Mouse (Mus musculus): ENCODE results near the gene Tomt. TPM values are rescaled to one million over a fixed set of nuclear protein-coding genes. Genes with fewer than 3 reads are reported as not detected.
A peak's percentile ranks its signal among the peaks of the same experiment; 100 is the strongest.
"Not testable (repeated sequence)": the region's sequence is repeated elsewhere in the genome, so short reads cannot be mapped to it uniquely, and the experiment has no call there.

Gene Tomt
- polyA plus RNA-seq, 1 experiment from 2014 or later, result 0.46 TPM

GRCm38 (mm10) chr7:101933300-101933699, 27.1 kb upstream of the Tomt start:
- Histone ChIP-seq H3K27me3 (replicated peaks) (no peaks in the 10 kb centered on the region), H3K9ac (replicated peaks) (peak overlapping the region; percentile 69), H3K9me3 (replicated peaks) (no peaks in the 10 kb centered on the region), H3K4me1 (peaks cover 37% of the 10 kb centered on the region), H3K27ac (replicated peaks) (peak overlapping the region; percentile 78), H3K4me2 (peak overlapping the region; percentile 81), H3K4me3 (replicated peaks) (peak overlapping the region; percentile 82), H3K36me3 (no peaks in the 10 kb centered on the region)
- peak; percentile 53 for ATAC-seq (ENCODE audit: low FRiP score)
- WGBS, result 8% methylated on average over 15 of the region's 15 CpGs

GRCm38 (mm10) chr7:101932551-101932950, 26.4 kb upstream of the Tomt start:
- H3K27me3 ChIP-seq (replicated peaks), result no peaks in the 10 kb centered on the region
- no peaks in the 10 kb centered on the region for H3K9me3 ChIP-seq (replicated peaks)
- no peaks in the 10 kb centered on the region for H3K36me3 ChIP-seq
- no peak overlapping the region for H3K27ac ChIP-seq (replicated peaks)
- peaks cover 35% of the 10 kb centered on the region for H3K4me1 ChIP-seq
- ATAC-seq (ENCODE audit: low FRiP score), result no peak
- WGBS, result 93% methylated on average over 1 of the region's 1 CpGs
- H3K4me3 ChIP-seq (replicated peaks), result 0 out of 2 replicates have a peak overlapping the region, but pooled peaks have one; percentile 8
- peak overlapping the region; percentile 81; the same call in 1 of the 2 replicates for H3K4me2 ChIP-seq
- no peak overlapping the region for H3K9ac ChIP-seq (replicated peaks)

- Histone ChIP-seq H3K36me3 (no peaks in the 10 kb centered on the region), H3K4me2 (no peak overlapping the region), H3K4me3 (replicated peaks) (no peak overlapping the region), H3K27me3 (replicated peaks) (no peaks in the 10 kb centered on the region), H3K9ac (replicated peaks) (no peak overlapping the region), H3K9me3 (replicated peaks) (no peaks in the 10 kb centered on the region), H3K27ac (replicated peaks) (no peak overlapping the region), H3K4me1 (peaks cover 6% of the 10 kb centered on the region)
- WGBS, result 88% methylated on average over 3 of the region's 3 CpGs
- ATAC-seq (ENCODE audit: low FRiP score), result no peak
Observed at GRCm38 (mm10) chr7:101928093-101928492, 21.9 kb upstream of the Tomt start.

- not testable (repeated sequence) for H3K4me2 ChIP-seq; H3K27ac ChIP-seq (replicated peaks); H3K4me3 ChIP-seq (replicated peaks); ATAC-seq (ENCODE audit: low FRiP score); H3K27me3 ChIP-seq (replicated peaks); H3K9ac ChIP-seq (replicated peaks); H3K36me3 ChIP-seq; H3K9me3 ChIP-seq (replicated peaks); H3K4me1 ChIP-seq
Observed at GRCm38 (mm10) chr7:101925892-101926291, 19.7 kb upstream of the Tomt start.

- peak; percentile 81 for ATAC-seq (ENCODE audit: low FRiP score)
- Histone ChIP-seq H3K27ac (replicated peaks) (no peak overlapping the region), H3K4me1 (no peaks in the 10 kb centered on the region), H3K36me3 (peaks cover 18% of the 10 kb centered on the region), H3K27me3 (replicated peaks) (no peaks in the 10 kb centered on the region), H3K9me3 (replicated peaks) (no peaks in the 10 kb centered on the region), H3K4me3 (replicated peaks) (no peak overlapping the region), H3K9ac (replicated peaks) (no peak overlapping the region), H3K4me2 (no peak overlapping the region)
- WGBS, result 18% methylated on average over 1 of the region's 1 CpGs
Observed at GRCm38 (mm10) chr7:101918071-101918470, 11.9 kb upstream of the Tomt start.

GRCm38 (mm10) chr7:101911982-101912381, 5.8 kb upstream of the Tomt start:
- ATAC-seq (ENCODE audit: low FRiP score), result no peak
- H3K9ac ChIP-seq (replicated peaks), result no peak overlapping the region
- no peaks in the 10 kb centered on the region for H3K27me3 ChIP-seq (replicated peaks)
- H3K4me2 ChIP-seq, result no peak overlapping the region
- H3K27ac ChIP-seq (replicated peaks), result no peak overlapping the region
- peaks cover 19% of the 10 kb centered on the region for H3K4me1 ChIP-seq
- H3K4me3 ChIP-seq (replicated peaks), result no peak overlapping the region
- peaks cover 52% of the 10 kb centered on the region for H3K36me3 ChIP-seq
- WGBS, result 58% methylated on average over 3 of the region's 3 CpGs
- no peaks in the 10 kb centered on the region for H3K9me3 ChIP-seq (replicated peaks)

- H3K4me3 ChIP-seq (replicated peaks), result no peak overlapping the region
- no peak for ATAC-seq (ENCODE audit: low FRiP score)
Observed at GRCm38 (mm10) chr7:101910138-101910537, 4.0 kb upstream of the Tomt start.

GRCm38 (mm10) chr7:101908367-101908766, 2.2 kb upstream of the Tomt start:
- peaks cover 34% of the 10 kb centered on the region for H3K4me1 ChIP-seq
- H3K4me2 ChIP-seq, result no peak overlapping the region
- no peak overlapping the region for H3K27ac ChIP-seq (replicated peaks)
- no peak for ATAC-seq (ENCODE audit: low FRiP score)
- 84% methylated on average over 4 of the region's 4 CpGs for WGBS
- H3K4me3 ChIP-seq (replicated peaks), result no peak overlapping the region
- peaks cover 37% of the 10 kb centered on the region for H3K36me3 ChIP-seq
- H3K9ac ChIP-seq (replicated peaks), result no peak overlapping the region
- H3K27me3 ChIP-seq (replicated peaks), result no peaks in the 10 kb centered on the region
- H3K9me3 ChIP-seq (replicated peaks), result no peaks in the 10 kb centered on the region

More at GRCm38 (mm10) chr7:101910138-101910537, 4.0 kb upstream of the Tomt start:
- no peak overlapping the region for H3K9ac ChIP-seq (replicated peaks)
- H3K27ac ChIP-seq (replicated peaks), result no peak overlapping the region
- no peak overlapping the region for H3K4me2 ChIP-seq
- H3K36me3 ChIP-seq, result peaks cover 52% of the 10 kb centered on the region
- no peaks in the 10 kb centered on the region for H3K27me3 ChIP-seq (replicated peaks)
- no peaks in the 10 kb centered on the region for H3K9me3 ChIP-seq (replicated peaks)
- peaks cover 29% of the 10 kb centered on the region for H3K4me1 ChIP-seq
- WGBS, result 96% methylated on average over 4 of the region's 4 CpGs

- 71% methylated on average over 8 of the region's 8 CpGs for WGBS
- Histone ChIP-seq H3K9ac (replicated peaks) (peak overlapping the region; percentile 97), H3K4me2 (peak overlapping the region; percentile 74), H3K9me3 (replicated peaks) (no peaks in the 10 kb centered on the region), H3K4me1 (peaks cover 34% of the 10 kb centered on the region), H3K27me3 (replicated peaks) (no peaks in the 10 kb centered on the region), H3K4me3 (replicated peaks) (peak overlapping the region; percentile 85), H3K36me3 (peaks cover 27% of the 10 kb centered on the region), H3K27ac (replicated peaks) (no peak overlapping the region)
- ATAC-seq (ENCODE audit: low FRiP score), result no peak
Observed at GRCm38 (mm10) chr7:101906696-101907095, 537 bp upstream of the Tomt start.

GRCm38 (mm10) chr7:101905561-101906286, 435 bp downstream of the Tomt start, which contains the start of gene Lamtor1:
Gene Lamtor1, plus strand, starts transcription at chr7:101905904.
- Histone ChIP-seq H3K4me1 (peaks cover 34% of the 10 kb centered on the region), H3K36me3 (peaks cover 18% of the 10 kb centered on the region), H3K27me3 (replicated peaks) (no peaks in the 10 kb centered on the region), H3K4me2 (peak within 1 kb of the TSS; percentile 74), H3K4me3 (replicated peaks) (peak within 1 kb of the TSS; percentile 85), H3K27ac (replicated peaks) (peak within 1 kb of the TSS; percentile 99), H3K9me3 (replicated peaks) (no peaks in the 10 kb centered on the region), H3K9ac (replicated peaks) (peak within 1 kb of the TSS; percentile 97)
- ATAC-seq (ENCODE audit: low FRiP score), result peak; percentile 99
- WGBS, result under 1% methylated on average over 61 of the region's 61 CpGs

GRCm38 (mm10) chr7:101902846-101903245, 3.3 kb downstream of the Tomt start:
- Histone ChIP-seq H3K27ac (replicated peaks) (no peak overlapping the region), H3K36me3 (peaks cover 6% of the 10 kb centered on the region), H3K9me3 (replicated peaks) (no peaks in the 10 kb centered on the region), H3K4me1 (peaks cover 24% of the 10 kb centered on the region), H3K4me2 (no peak overlapping the region), H3K4me3 (replicated peaks) (no peak overlapping the region), H3K27me3 (replicated peaks) (no peaks in the 10 kb centered on the region), H3K9ac (replicated peaks) (no peak overlapping the region)
- no peak for ATAC-seq (ENCODE audit: low FRiP score)

- Histone ChIP-seq H3K27ac (replicated peaks) (no peak overlapping the region), H3K9me3 (replicated peaks) (no peaks in the 10 kb centered on the region), H3K4me2 (no peak overlapping the region), H3K4me1 (peaks cover 24% of the 10 kb centered on the region), H3K4me3 (replicated peaks) (no peak overlapping the region), H3K27me3 (replicated peaks) (no peaks in the 10 kb centered on the region), H3K9ac (replicated peaks) (no peak overlapping the region), H3K36me3 (peaks cover 6% of the 10 kb centered on the region)
- 93% methylated on average over 10 of the region's 10 CpGs for WGBS
- no peak for ATAC-seq (ENCODE audit: low FRiP score)
Observed at GRCm38 (mm10) chr7:101901969-101902368, 4.2 kb downstream of the Tomt start.
